Mouse (Mus musculus): ENCODE data around the gene Polg.

Gene Polg

DNA sequence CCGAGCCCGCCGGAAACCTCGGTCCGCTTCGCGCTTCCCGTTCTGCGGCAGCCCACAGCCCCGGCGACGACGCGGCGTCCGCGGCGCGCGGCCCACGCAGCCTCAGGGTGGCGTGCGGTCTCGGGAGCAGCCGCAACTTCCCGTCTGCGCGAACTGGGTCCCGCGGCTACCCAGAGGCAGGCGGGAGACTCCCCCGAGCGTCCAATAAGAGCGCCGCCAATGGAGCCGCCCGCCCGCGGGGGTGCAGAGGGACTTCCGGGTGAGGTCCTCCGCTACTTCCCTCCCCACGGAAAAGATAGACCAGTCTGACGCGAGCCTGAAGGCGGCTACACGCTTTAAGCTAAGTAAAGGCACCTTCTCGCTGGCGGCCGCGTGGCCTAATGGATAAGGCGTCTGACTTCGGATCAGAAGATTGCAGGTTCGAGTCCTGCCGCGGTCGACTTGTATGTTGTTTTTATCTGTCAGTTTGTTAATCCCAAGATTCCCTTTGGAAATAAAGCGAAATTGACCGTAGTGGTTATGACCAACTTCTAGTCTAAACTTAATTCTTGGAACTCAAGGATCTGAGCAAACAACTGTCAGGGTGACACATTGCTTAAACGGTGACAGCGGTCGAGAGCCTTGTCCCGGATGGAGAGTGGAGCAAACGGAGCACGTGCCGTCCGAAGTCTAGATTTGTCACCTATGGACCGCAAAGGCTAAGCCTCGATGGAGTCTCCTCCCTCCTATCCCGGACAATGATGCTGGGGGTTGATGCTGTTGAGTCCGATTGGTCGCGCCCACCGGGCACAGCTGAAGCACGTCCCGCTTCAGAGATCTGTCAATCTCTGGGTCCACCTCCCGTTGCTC, at the start of gene Polg:
Gene Polg (minus strand): TSS at position 310 of the 849 bp plus-strand sequence.
- peak; percentile 94 for DNase-seq (ENCODE audit: extremely low spot score, low read depth, low spot score)

GRCm38 (mm10) chr7:79515861-79516260, 49.7 kb upstream of the Polg start:
- DNase-seq (ENCODE audit: extremely low spot score, low read depth, low spot score): no peak

DNA sequence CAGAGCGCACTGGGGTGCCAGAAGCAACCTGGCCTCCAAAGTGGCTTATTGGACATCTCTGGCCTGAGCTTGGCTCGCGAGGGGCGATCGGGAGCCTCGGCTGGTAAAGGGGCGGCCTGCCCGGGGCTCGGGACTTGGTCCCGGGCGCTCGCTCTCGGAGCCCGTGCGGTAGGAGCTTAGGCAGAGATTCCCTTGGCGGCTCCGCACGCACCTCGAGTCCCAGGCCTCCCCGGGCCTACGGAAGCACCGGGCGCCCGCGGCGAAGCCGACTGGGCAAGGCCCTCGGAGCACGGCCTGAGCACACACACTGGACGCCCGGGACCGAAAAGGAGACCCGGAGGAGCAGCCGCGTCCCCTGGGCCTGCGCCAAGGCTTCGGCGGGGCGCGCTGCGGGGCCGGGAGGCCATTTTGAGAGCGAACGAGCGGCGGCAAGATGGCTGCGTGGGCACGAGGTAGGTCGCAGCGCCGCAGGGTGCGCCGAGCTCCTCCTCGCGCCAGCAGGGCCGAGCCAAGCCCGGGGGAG, 49.1 kb upstream of the Polg start:
- DNase-seq (ENCODE audit: extremely low spot score, low read depth, low spot score): no peak

- no peak for DNase-seq (ENCODE audit: extremely low spot score, low read depth, low spot score)
Measured at GRCm38 (mm10) chr7:79514361-79514881, 48.3 kb upstream of the Polg start.

DNA sequence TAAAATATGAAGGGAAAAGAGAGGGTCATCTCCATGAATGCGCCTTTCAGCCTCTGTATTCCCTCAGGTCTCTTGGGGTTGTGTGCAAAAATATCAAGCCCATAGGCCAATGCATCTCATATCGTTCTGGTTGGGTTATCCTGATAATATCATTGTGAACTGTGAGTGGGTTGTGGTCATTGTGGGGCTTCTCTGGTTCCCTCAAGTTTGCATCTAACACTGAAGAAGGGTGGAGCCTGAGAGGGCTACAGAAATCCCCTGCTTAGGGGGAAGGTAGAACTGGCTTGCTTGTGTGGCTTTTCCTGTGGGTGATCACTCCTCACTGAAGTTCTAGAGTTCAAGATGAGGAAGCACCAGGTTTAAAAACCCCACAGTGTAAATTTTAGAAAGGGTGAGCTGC, 47.3 kb upstream of the Polg start:
- DNase-seq (ENCODE audit: extremely low spot score, low read depth, low spot score): no peak

DNA sequence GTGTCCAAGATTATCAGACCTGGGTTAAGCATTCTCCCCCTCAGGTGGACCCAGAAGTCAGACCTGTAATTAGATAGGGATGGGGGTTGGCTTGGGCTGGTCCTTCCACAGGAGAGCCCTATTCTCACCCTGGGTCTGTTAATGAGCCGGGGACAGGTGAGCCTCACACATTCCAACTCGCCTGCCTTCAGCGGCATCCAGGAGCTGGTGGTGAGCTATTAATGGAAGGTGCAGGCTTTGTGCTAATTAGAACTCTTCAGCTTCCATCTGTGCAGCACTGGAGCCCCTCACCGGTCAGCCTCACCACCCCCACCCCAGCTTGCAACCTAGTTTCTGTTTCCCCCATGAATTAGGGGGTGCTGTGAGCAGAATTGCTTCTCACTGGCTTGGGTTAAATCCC, 46.3 kb upstream of the Polg start:
- no peak for DNase-seq (ENCODE audit: extremely low spot score, low read depth, low spot score)

DNA sequence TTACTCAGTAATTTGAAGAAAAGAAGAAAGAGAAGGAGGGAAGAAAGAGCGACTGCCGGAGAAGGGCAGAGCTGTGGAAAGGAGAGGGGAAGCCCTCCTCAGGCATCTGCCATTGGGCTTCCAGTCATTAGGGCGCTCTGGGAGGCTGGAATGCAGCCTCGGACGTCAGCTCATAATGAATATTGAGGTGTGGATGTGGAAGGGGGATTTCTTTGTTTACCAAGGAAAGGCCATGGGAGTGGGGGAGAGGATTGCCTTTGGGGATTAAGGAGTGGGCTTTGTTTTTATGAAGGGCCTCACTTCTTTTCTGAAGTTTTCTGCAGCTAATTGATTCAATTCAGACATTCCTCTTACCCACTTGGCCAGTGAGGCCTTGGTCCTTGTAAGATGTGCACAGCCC, 45.5 kb upstream of the Polg start:
- DNase-seq (ENCODE audit: extremely low spot score, low read depth, low spot score): no peak

GRCm38 (mm10) chr7:79511181-79511580, 45.0 kb upstream of the Polg start:
- no peak for DNase-seq (ENCODE audit: extremely low spot score, low read depth, low spot score)

DNA sequence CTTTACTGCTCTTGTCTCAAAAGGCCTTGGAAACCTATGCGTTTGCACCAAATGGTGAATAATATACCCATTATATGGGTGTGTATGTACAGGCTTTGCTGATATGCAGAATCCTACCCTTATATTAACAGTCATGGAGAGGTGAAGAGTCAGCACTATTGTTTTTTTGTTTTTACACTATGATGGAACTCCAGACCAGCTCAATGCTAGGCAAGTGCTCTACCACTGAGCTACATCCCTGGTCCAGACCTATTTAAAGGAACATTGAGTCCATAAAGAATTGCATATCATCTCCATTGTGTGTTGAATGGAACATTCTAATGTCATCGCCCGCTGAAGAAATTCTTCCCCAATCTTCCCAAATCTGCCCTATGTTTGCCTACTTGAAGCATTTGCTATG, 44.5 kb upstream of the Polg start:
- no peak for DNase-seq (ENCODE audit: extremely low spot score, low read depth, low spot score)

DNA sequence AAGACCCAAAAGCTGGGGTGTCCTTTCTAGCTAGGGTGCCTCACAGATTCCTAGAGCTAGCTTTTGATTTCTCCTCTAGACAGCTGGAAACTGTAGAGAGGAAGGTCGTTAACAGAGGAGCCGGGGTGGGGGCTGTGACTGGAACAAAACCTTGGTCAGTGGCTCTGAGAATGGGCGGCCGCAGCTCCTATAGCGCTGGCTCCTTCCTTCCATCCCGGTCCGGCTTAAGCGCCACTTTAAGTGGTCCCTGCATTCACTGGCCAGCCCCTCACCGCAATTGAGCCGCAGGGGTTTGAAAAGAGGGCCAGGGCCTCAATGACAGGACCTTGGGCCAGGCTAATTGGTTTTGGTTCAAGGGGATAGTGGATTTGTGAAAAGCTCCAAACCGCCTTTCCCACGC, 43.5 kb upstream of the Polg start:
- no peak for DNase-seq (ENCODE audit: extremely low spot score, low read depth, low spot score)

DNA sequence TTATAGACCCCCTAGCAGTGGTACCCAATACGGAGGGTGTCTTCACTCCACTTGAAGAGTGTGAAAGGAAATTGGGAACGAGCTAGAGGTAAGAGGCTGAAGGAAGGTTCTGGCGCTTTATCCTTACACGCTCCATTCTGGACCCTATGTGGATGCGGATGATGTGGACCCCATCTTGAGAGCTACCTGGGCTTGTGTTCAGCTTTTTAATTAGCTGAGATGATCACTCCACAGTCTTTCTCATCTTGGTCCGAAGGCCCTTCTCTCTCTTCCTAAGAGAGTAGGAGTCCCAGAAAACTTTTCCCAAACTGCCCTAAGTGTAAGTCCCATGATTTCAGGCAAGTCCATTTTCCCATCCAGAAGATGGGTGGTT, 43.1 kb upstream of the Polg start:
- no peak for DNase-seq (ENCODE audit: extremely low spot score, low read depth, low spot score)

DNA sequence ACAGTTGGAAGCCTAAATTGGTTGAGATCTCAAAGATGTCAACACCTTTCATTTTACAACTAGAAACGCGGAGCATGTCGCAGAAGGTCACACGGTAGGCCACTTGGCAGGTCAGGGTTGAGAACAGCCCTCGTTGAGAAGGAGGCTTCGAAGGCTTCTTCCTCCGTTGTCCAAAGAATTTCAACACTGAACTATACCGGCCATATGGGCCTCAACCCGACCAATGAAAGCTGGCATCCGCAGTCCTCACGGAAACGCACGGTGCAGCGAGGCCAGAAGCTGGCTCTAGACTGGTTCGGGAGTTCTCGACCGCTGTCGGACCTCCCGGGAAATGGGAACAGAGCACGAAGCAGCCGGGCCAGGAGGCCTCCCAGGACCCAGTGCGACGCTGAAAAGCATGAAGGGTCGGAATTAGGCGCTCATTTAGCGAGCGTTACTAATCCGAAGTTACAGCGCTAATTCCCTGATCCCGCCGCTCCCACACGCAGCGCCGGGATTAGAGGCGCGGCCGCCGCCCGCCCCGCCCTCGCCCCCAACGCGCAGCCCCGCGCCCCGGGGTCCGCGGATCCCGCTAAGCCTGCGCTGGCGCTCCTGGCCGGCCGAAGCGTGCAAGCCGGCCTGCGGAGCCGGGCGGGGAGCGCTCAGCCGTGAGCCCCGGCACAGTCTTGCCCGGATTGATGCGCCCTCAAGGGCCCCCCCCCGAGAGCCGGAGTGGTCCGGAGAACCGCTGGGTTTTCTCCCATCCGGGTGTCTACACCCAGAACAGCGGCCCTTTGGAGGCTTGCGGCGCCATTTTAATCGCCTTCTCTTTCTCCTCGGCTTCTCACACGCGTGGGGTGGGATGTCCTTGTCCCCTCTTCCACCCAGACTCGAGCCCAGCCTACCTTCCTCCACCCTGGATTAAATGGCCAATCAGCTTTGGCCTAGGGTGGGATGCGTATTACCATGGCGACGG, 42.4 kb upstream of the Polg start:
- DNase-seq (ENCODE audit: extremely low spot score, low read depth, low spot score): no peak

DNA sequence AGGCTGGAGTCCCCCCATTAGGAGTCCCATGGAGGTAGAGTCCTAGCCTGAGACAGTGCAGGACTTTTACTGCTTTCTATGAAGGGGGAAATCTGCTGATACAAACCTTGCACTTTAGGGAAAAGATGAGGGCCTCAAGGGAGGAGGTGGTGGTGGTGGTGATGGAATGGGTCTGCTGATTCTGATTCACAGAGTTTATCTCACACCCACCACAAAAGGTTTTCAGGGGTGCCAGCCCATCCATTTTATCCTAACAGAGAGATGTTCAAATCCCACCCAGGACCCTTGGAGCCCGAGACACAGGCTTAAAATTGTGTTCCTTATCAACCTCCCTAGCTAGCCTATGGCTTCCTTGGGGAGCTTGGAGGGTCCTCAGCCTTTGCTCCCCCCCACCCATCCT, 41.6 kb upstream of the Polg start:
- no peak for DNase-seq (ENCODE audit: extremely low spot score, low read depth, low spot score)

DNA sequence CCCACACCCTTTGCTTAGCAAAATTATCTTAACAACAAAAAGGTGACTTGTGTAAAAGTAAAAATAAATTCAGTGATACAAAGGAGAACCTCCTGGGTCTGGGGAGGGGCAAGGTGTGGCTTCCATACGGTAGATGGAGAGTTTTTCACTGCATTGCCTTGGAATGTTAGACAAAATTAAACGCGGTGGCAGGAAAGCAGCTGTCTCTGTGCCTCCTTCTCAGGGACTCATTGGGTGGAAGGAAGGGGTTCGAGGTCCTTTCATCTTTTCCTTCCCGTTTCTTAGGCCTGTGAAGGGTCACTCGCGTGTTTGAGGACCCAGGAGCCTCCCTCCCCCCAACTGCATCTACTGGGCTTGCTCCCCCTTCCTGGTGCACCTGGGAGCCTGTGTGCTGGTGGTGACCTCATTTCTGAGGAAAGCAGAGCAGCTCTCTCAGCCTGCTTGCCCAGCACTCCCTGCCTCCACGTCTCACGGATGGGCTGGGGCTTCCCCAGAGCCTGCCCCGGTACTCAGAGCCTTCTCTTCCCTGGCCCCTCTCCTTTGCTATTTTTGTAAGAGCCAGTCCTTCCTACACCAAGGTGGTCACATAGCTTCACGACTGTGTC, 41.0 kb upstream of the Polg start:
- DNase-seq (ENCODE audit: extremely low spot score, low read depth, low spot score): no peak

DNA sequence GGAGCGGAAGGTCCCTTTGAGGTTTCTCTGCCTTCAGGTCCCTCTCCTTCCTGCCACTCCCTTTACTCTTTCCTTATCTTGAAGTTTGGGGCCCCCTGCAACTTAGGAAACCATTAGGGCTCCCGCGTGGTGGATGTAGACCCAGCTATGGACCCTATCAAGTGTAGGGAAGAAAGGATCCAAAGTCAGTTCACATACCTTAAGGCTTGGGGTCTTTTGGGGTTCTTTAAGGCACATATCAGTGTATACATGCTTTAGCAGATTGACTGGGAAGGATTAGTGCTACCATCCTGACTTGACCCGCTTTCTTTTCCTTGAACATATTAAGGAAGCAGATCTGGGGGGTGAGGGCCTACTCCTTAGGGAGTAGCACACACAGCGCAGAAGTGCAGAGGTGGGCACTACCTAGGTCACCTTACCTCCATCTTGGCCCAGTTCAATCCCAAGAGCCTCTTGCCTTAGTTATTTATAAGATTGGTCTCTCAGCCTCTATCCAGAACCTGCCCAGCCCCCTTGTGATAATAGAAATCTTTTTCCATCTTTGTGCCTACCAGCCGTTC, 40.4 kb upstream of the Polg start:
- DNase-seq (ENCODE audit: extremely low spot score, low read depth, low spot score): no peak

DNA sequence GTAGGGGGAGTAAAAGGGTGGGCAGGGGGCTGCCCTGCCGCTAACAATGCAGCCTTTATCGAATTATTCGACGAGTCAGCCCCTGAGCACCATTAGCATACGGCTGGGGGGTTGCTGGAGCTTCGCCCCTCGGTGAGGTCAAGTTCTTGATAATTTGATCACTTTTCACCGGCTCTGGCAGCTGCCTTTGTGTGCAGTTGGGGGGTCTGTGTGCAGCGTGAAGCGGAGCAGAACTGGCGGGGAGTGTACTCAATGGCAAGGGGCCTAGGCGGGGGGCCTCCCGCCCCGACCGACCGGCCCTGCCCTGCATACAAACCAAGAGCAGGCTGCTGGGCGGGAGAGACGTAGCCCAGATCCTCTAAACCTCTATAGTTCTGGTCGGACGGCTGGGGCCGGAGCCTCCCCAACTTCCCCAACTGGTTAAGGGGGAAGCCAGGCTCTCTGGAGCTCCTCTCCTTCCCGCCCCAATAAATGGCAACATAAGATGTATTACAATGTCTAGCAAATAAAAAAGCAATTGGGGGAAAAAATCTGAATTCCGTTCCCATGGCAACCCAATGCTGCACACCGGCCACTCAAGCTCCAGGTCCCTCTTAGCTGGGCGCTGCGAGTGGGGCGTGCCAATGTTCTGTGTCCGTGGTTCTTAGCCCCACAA, 39.8 kb upstream of the Polg start:
- no peak for DNase-seq (ENCODE audit: extremely low spot score, low read depth, low spot score)

GRCm38 (mm10) chr7:79505376-79505775, 39.2 kb upstream of the Polg start:
- no peak for DNase-seq (ENCODE audit: extremely low spot score, low read depth, low spot score)

DNA sequence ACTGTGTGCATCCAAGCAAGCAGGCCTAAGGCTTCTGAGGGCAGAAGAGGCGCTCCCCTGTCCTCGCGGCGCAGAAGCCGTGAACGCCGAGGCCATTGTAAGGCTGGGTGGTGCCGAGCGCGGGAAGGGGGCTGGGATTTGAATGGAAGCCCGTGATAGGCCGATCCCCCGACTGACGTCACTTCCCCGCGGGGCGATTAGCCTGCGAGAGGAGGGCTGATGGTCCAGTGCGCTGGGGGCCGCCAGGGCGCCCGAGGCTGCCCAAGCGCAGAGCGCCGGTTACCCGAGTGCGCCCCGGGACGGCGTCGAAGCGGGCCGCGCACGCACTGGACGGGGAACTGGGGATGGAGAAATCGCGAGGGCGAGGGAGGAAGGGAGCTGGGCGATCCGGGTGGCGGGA, 38.6 kb upstream of the Polg start:
- no peak for DNase-seq (ENCODE audit: extremely low spot score, low read depth, low spot score)

DNA sequence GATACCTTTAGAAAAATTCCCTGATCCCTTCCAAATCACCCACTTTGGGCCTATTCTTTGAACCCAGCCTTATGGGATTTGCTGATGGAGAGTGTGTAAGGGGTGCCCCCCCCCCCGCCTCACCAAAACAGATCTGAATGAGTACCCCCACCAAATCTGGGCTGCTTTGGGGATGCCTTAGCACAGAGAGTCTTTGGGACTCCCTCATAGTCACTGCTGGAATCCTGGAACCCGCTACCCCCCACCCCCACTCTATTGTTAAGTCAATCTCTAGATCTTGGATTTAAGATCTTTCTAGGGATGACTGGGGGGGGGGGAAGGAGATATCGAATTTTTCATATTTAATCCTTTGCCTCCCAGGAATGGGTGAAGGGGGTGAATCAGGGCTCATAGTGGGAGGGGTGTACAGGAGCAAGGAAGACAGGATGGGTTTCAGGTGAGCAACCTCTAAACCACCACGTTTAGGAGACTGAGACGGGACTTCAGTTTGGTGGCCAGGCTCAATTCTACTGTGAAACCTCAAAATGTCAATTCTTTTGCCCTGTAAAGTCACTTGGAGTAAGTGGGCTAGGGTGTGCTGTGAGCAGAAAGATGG, 37.6 kb upstream of the Polg start:
- DNase-seq (ENCODE audit: extremely low spot score, low read depth, low spot score): no peak

GRCm38 (mm10) chr7:79503103-79503455, 36.9 kb upstream of the Polg start:
- DNase-seq (ENCODE audit: extremely low spot score, low read depth, low spot score): no peak
